Mouse (Mus musculus) neural tube, embryonic 13.5 days (tissue): Measurements from ENCODE around the gene Soat2. TPM values are rescaled to one million over a fixed set of nuclear protein-coding genes. Genes with fewer than 3 reads are reported as not detected.
A peak's percentile ranks its signal among the peaks of the same experiment; 100 is the strongest.

Source experiments
- ATAC-seq: fragments of 200-750 bp; cut with Nextera tagmentation; 2 replicates; pipeline ENCODE4 v1.8.0; 2017; ENCODE audit warnings: low read depth, mild to moderate bottlenecking, moderate TSS enrichment, moderate library complexity
- H3K27ac ChIP-seq: fragments of 300-500 bp; sonication (generic); replicated peaks from 2 replicates; pipeline ENCODE4 v1.5.1; 2015; ENCODE audit warnings: moderate library complexity, mild to moderate bottlenecking, inconsistent platforms
- H3K27me3 ChIP-seq: fragments of 300-500 bp; sonication (generic); 2 replicates; pipeline ENCODE4 v1.6.1; 2015; ENCODE audit warnings: mild to moderate bottlenecking, inconsistent platforms
- H3K36me3 ChIP-seq: fragments of 300-500 bp; sonication (generic); 2 replicates; pipeline ENCODE4 v1.6.1; 2015; ENCODE audit warnings: mild to moderate bottlenecking, inconsistent platforms
- H3K4me1 ChIP-seq: fragments of 300-500 bp; sonication (generic); replicated peaks from 2 replicates; pipeline ENCODE4 v1.6.1; 2015; ENCODE audit warnings: inconsistent platforms
- H3K4me2 ChIP-seq: fragments of 300-500 bp; sonication (generic); 2 replicates; pipeline ENCODE4 v1.6.1; 2015; ENCODE audit warnings: inconsistent platforms, mild to moderate bottlenecking, moderate library complexity
- H3K4me3 ChIP-seq: fragments of 300-500 bp; sonication (generic); 2 replicates; pipeline ENCODE4 v1.5.1; 2015; ENCODE audit warnings: mild to moderate bottlenecking, inconsistent platforms
- H3K9ac ChIP-seq: fragments of 300-500 bp; sonication (generic); 2 replicates; pipeline ENCODE4 v1.6.1; 2015; ENCODE audit warnings: moderate library complexity, mild to moderate bottlenecking, inconsistent platforms
- H3K9me3 ChIP-seq: fragments of 300-500 bp; sonication (generic); 2 replicates; pipeline ENCODE4 v1.6.1; 2016; ENCODE audit warnings: inconsistent platforms
- WGBS: fragments of 180-500 bp; shearing (Covaris S2); methylation state at CpG from one replicate; pipeline ENCODE4 v1.1.7; 2015; 5-methylcytosine and 5-hydroxymethylcytosine counted together
- polyA plus RNA-seq: library from polyadenylated mRNA; unstranded; fragments of >200 nt; fragmentation: Nextera tagmentation; extraction: Ambion mirVana; gene quantifications from 2 replicates; pipeline ENCODE4 v1.2.1, GENCODE M21; 2015

Gene Soat2
- polyA plus RNA-seq, 1 experiment from 2014 or later = 0.11 TPM

DNA sequence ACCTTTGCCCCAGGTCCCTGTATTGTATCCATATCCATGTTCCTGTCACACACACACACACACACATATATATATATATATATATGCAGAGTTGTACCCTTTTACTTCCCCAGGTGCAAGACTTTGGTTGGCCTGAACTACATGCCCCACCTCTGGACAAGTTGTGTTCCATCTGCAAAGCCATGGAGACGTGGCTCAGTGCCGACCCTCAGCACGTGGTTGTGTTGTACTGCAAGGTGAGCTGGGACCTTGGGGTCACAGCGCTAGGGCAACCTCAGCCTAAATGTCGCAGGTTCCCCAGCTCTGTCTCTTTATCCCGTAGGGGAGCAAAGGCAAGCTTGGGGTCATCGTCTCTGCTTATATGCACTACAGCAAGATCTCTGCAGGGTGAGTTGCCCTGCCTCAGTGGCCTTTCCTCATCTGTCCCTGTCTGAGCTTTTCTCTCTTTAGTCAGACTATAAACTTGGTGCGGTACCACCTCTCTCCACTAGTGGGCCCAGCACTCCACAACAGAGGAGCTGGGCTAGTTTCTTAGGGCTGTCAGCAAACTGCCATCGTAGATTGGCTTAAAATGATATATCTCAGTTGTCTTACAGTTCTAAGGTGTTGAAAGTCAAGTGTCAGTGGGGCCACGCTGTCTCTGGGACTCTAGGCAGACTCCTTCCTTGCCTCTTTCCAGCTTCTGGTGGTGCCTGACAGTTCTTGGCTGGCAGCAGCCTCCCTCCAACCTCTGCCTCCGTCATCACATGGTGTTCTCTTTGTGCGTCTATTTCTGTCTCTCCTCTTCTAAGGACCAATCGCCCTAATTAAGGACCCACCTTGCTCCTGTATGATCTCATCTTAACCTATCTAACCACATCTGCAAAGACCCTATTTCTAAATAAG lies 42.4 kb upstream of the Soat2 start:
- peaks cover 44% of the 10 kb centered on the region for H3K27me3 ChIP-seq
- ATAC-seq = no peak
- WGBS = 32% methylated on average over 13 of the region's 13 CpGs
- H3K4me1 ChIP-seq = peaks cover 51% of the 10 kb centered on the region
- H3K4me3 ChIP-seq = peak overlapping the region; percentile 27; the same call in 1 of the 2 replicates
- H3K9me3 ChIP-seq = no peaks in the 10 kb centered on the region
- peaks cover 4% of the 10 kb centered on the region; the same call in 1 of the 2 replicates for H3K36me3 ChIP-seq
- H3K9ac ChIP-seq = no peak overlapping the region
- no peak overlapping the region for H3K27ac ChIP-seq
- H3K4me2 ChIP-seq = peak overlapping the region; percentile 55

DNA sequence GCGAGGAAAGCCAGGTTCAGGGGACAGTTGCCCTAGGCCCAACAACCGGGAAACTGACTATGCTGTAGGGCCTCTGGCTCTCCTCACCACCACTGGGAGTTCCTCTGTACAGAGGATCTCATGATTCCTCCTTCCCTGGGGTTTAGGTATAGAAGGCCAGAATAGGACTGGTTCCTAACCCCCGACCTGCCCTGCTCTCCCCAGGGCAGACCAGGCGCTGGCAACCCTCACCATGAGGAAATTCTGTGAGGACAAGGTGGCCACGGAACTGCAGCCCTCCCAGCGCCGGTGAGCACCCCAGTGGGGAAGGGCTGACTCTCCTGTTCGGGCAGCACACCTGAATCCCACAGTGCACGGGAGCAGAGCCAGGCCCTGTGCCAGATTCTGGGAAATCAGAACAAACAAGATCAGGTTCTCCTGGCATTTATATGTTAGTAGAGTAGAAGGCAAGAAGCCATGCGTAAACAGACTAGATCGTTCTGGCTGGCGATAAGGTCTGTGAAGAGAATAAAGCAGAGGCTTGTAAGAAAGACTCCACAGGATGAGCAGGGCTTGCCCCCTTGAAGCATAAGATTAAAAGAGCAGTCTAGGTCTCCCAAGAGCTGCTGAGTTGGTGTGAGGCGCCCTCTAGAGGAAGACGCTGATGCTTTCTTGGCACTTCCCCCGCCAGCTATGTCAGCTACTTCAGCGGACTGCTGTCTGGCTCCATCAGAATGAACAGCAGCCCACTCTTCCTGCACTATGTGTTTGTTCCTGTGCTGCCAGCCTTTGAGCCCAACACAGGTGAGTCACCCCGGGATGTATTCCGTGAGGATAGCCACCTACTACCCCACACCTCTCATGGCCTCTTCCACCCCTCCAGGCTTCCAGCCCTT lies 41.4 kb upstream of the Soat2 start:
- WGBS = 50% methylated on average over 18 of the region's 18 CpGs
- Histone ChIP-seq H3K9ac (no peak overlapping the region), H3K27me3 (peaks cover 38% of the 10 kb centered on the region), H3K4me3 (no peak overlapping the region), H3K9me3 (no peaks in the 10 kb centered on the region), H3K27ac (no peak overlapping the region), H3K4me1 (peaks cover 46% of the 10 kb centered on the region), H3K4me2 (no peak overlapping the region), H3K36me3 (peaks cover 4% of the 10 kb centered on the region; the same call in 1 of the 2 replicates)
- ATAC-seq = no peak

DNA sequence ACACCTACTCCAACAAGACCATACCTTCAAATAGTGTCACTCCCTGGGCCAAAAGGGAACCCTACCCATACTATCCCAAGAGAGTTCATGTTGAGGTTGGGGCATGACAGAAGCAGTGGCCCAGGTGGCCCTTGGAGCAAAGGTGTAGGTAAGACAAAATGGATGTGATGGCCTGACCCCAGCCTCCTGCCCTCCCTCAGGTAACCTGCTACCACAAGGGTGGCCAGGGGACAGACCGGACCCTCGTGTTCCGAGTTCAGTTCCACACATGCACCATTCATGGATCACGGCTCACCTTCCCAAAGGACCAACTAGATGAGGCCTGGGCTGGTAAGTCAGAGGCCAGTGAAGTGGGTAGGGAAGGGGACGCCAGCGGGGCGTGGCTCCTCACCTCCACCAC lies 40.1 kb upstream of the Soat2 start:
- 96% methylated on average over 7 of the region's 7 CpGs for WGBS
- Histone ChIP-seq H3K27ac (no peak overlapping the region), H3K9me3 (no peaks in the 10 kb centered on the region), H3K36me3 (peaks cover 6% of the 10 kb centered on the region), H3K4me3 (no peak overlapping the region), H3K9ac (no peak overlapping the region), H3K4me2 (no peak overlapping the region), H3K27me3 (peaks cover 26% of the 10 kb centered on the region), H3K4me1 (peaks cover 40% of the 10 kb centered on the region)
- ATAC-seq = no peak

DNA sequence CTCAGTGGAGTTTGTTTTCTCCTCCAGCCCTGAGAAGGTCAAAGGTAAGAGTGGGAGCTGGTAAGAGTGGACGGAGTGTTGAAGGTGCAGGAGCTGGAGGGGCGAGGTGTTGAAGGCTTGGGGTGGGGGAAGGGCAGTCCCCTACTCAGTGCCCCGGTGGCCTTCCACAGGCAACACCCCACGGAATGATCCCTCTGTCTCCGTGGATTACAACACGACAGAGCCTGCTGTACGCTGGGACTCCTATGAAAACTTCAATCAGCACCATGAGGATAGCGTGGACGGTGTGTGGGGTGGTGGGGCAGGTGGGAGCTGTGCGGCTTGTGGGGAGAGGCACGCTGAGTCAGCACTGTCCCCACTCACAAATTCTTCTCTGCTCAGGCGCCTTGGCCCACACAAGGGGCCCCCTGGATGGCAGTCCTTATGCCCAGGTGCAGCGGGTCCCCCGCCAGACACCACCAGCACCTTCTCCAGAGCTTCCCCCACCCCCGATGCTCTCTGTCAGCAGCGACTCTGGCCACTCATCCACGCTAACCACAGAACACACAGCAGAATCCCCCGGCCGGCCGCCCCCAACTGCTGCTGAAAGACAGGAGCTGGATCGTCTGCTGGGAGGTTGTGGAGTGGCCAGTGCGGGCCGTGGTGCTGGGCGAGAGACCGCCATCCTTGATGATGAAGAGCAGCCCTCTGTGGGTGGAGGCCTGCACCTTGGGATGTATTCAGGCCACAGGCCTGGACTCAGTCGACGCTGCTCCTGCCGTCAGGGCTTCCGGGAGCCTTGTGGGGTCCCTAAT lies 39.4 kb upstream of the Soat2 start:
- no peak for ATAC-seq
- WGBS = 80% methylated on average over 29 of the region's 29 CpGs

DNA sequence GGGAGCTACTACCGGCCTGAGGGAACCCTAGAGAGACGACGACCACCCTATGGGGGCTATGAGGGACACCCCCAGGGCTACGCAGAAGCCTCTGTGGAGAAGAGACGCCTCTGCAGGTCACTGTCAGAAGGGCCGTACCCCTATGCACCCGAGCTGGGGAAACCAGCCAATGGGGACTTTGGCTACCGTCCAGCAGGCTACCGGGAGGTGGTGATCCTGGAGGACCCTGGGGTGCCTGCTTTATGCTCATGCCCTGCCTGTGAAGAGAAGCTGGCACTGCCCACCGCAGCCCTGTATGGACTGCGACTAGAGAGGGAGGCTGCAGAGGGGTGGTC lies 38.9 kb upstream of the Soat2 start:
- Histone ChIP-seq H3K9me3 (no peaks in the 10 kb centered on the region), H3K4me1 (peaks cover 37% of the 10 kb centered on the region), H3K27ac (no peak overlapping the region), H3K4me3 (no peak overlapping the region), H3K9ac (no peak overlapping the region), H3K27me3 (peaks cover 14% of the 10 kb centered on the region), H3K36me3 (peaks cover 18% of the 10 kb centered on the region), H3K4me2 (no peak overlapping the region)
- no peak for ATAC-seq
- 80% methylated on average over 11 of the region's 11 CpGs for WGBS

More for the DNA sequence above, 39.4 kb upstream of the Soat2 start:
- Histone ChIP-seq H3K4me3 (no peak overlapping the region), H3K27ac (no peak overlapping the region), H3K36me3 (peaks cover 12% of the 10 kb centered on the region), H3K4me2 (no peak overlapping the region), H3K9ac (no peak overlapping the region), H3K27me3 (peaks cover 20% of the 10 kb centered on the region), H3K9me3 (no peaks in the 10 kb centered on the region), H3K4me1 (peaks cover 37% of the 10 kb centered on the region)

DNA sequence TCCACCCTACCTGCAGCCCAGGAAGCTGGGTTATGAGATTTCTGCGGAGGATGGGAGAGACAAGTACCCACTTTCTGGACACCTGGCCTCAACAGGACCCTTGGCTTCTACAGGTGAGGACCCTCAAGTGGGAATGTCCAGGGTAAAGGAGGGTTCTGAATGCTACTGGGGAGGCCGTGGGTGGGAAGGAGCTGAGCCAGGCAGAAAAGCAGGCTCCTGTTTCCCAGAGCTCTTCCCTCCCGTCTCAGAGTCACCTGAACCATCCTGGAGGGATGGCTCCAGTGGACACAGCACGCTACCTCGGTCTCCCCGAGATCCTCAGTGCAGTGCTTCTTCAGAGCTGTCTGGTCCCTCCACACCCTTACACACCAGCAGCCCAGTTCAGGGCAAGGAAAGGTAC lies 38.1 kb upstream of the Soat2 start:
- H3K4me1 ChIP-seq = peaks cover 36% of the 10 kb centered on the region
- peaks cover 25% of the 10 kb centered on the region for H3K36me3 ChIP-seq
- no peak for ATAC-seq
- H3K27me3 ChIP-seq = peaks cover 7% of the 10 kb centered on the region
- WGBS = 87% methylated on average over 6 of the region's 6 CpGs
- H3K4me2 ChIP-seq = no peak overlapping the region
- H3K9me3 ChIP-seq = no peaks in the 10 kb centered on the region
- no peak overlapping the region for H3K4me3 ChIP-seq
- H3K9ac ChIP-seq = no peak overlapping the region
- H3K27ac ChIP-seq = no peak overlapping the region

DNA sequence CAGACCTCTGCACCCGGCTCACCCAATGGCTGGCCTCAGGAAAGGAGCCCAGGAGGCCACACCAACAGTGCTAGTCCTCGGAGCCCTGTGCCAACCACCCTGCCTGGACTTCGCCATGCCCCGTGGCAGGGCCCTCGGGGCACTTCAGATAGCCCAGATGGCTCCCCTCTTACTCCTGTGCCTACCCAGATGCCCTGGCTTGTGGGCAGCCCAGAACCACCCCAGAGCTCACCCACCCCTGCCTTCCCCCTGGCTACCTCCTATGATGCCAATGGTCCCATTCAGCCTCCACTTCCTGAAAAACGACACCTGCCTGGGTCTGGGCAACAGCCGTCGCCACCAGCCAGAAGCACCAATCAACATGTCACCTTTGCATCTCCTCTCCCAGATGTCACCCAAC lies 37.5 kb upstream of the Soat2 start:
- ATAC-seq = no peak
- Histone ChIP-seq H3K4me1 (peaks cover 37% of the 10 kb centered on the region), H3K4me2 (no peak overlapping the region), H3K4me3 (no peak overlapping the region), H3K9ac (no peak overlapping the region), H3K36me3 (peaks cover 31% of the 10 kb centered on the region), H3K9me3 (no peaks in the 10 kb centered on the region), H3K27ac (no peak overlapping the region), H3K27me3 (peaks cover under 1% of the 10 kb centered on the region)
- WGBS = 83% methylated on average over 8 of the region's 8 CpGs

DNA sequence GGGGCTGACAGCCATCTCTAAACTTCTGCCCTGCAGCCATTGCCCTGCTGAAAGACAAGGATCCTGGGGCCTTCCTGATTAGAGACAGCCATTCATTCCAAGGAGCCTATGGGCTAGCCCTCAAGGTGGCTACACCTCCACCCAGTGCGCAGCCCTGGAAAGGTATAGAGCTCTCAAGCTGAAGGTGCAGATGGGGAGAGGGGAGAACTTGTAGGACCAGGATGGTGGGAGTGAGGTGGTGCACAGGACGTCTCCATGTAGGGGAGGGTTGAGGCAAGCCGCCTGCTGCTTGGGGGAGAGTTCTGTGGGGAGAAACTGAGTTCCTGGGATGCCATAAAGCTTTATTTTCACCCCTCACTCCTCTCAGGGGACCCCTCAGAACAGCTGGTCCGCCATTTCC lies 36.7 kb upstream of the Soat2 start:
- H3K27me3 ChIP-seq = no peaks in the 10 kb centered on the region
- H3K27ac ChIP-seq = no peak overlapping the region
- no peaks in the 10 kb centered on the region for H3K9me3 ChIP-seq
- H3K4me1 ChIP-seq = peaks cover 44% of the 10 kb centered on the region
- ATAC-seq = no peak
- WGBS = 87% methylated on average over 4 of the region's 4 CpGs
- no peak overlapping the region for H3K4me2 ChIP-seq
- no peak overlapping the region for H3K9ac ChIP-seq
- H3K36me3 ChIP-seq = peaks cover 36% of the 10 kb centered on the region
- H3K4me3 ChIP-seq = no peak overlapping the region

DNA sequence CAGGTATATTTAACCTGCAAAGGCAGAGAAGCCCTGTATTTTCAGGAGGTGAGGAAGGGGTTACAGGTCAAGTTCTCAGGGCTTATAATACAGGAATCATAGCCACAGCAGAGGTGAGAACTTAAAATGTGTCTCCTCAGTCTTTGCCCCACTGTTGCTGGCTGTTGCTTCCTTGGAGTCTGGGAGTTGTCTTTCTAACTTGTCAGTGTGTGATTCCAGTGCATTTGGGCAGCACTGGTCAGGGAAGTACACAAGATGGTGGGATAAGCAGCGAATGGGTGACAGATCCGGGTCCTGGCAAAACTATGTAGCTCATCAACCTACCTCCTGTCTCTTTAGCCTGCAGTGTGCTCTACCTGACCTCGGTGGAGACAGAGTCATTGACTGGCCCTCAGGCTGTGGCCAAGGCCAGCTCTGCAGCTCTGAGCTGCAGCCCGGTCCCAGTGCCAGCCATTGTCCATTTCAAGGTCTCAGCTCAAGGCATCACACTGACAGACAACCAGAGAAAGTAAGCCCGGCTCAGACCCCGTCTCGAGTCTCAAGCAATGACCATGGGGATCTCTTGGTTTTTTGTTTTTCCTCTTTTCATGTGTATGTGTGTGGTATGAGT lies 35.6 kb upstream of the Soat2 start:
- peaks cover 47% of the 10 kb centered on the region for H3K36me3 ChIP-seq
- no peak overlapping the region for H3K27ac ChIP-seq
- no peak overlapping the region for H3K4me3 ChIP-seq
- H3K27me3 ChIP-seq = no peaks in the 10 kb centered on the region
- H3K9ac ChIP-seq = no peak overlapping the region
- peaks cover 35% of the 10 kb centered on the region for H3K4me1 ChIP-seq
- H3K4me2 ChIP-seq = no peak overlapping the region
- 86% methylated on average over 7 of the region's 7 CpGs for WGBS
- ATAC-seq = no peak
- no peaks in the 10 kb centered on the region for H3K9me3 ChIP-seq

DNA sequence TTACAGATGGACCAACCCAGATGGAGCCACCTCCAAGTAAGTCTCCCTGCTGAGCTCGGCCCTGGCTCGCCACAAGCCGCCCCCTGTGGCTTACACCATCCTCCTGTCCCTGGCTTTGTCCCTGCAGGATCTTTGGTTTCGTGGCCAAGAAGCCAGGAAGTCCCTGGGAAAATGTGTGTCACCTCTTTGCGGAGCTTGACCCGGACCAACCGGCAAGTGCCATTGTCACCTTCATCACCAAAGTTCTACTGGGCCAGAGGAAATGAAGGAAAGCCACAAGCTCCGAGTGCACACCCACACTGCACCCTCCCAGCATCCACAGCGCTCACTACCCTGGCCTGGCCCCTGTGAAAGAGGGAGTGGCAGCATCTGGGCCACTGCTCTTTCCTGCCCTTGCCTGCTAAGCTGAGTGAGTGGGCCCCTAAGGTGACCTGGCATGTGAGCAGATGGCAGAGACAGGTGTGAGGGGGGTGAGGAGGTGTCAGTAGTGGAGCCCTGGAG lies 34.5 kb upstream of the Soat2 start:
- H3K4me3 ChIP-seq = no peak overlapping the region
- peaks cover 57% of the 10 kb centered on the region for H3K36me3 ChIP-seq
- peaks cover 35% of the 10 kb centered on the region for H3K4me1 ChIP-seq
- H3K27me3 ChIP-seq = no peaks in the 10 kb centered on the region
- no peak overlapping the region for H3K4me2 ChIP-seq
- H3K27ac ChIP-seq = peak overlapping the region; percentile 62
- 71% methylated on average over 9 of the region's 9 CpGs for WGBS
- H3K9me3 ChIP-seq = no peaks in the 10 kb centered on the region
- H3K9ac ChIP-seq = no peak overlapping the region
- ATAC-seq = no peak

DNA sequence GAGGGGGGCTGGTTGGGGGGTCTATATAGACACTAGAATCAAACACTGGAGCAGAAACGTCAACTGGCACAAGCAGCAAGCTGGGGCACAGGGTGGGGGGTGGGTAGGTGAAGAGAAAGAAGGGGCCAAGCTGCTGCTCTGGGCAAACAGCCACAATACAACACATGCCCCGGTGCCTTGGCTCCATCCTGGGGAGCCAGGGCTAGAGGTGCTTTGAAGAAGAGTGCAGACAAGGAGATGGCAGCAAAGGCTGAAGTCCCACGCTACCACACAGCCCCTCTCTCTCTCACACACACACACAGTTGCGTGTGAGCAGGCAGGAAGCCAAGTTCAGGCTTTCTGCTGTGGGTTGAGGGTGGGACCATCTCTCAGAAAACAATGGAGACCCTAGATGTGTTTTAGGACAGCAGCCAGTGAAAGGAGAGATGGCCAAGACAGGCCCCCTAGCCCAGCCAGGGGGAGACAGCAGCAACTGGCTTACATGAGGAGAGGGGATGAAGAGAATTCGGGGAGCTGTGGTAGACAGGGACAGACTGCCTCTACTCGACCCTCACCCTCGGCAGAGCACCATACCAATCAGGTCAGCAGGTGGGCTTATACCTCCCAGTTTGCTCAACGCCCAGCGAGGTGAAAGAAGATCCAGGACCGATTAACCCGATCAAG lies 33.4 kb upstream of the Soat2 start:
- H3K9ac ChIP-seq = 0 out of 2 replicates have a peak overlapping the region, but pooled peaks have one; percentile 26
- H3K27ac ChIP-seq = peak overlapping the region; percentile 62
- no peaks in the 10 kb centered on the region for H3K27me3 ChIP-seq
- H3K4me3 ChIP-seq = no peak overlapping the region
- WGBS = 74% methylated on average over 11 of the region's 11 CpGs
- peak; percentile 44 for ATAC-seq
- no peak overlapping the region for H3K4me2 ChIP-seq
- H3K4me1 ChIP-seq = peaks cover 35% of the 10 kb centered on the region
- H3K36me3 ChIP-seq = peaks cover 68% of the 10 kb centered on the region
- H3K9me3 ChIP-seq = no peaks in the 10 kb centered on the region
